Mouse (Mus musculus): ENCODE measurements around the gene Wbp1l. TPM values are rescaled to one million over a fixed set of nuclear protein-coding genes. Genes with fewer than 3 reads are reported as not detected.
A peak's percentile ranks its signal among the peaks of the same experiment; 100 is the strongest.

Wbp1l gene
- total RNA-seq, 1 experiment from 2014 or later = 132 TPM

DNA sequence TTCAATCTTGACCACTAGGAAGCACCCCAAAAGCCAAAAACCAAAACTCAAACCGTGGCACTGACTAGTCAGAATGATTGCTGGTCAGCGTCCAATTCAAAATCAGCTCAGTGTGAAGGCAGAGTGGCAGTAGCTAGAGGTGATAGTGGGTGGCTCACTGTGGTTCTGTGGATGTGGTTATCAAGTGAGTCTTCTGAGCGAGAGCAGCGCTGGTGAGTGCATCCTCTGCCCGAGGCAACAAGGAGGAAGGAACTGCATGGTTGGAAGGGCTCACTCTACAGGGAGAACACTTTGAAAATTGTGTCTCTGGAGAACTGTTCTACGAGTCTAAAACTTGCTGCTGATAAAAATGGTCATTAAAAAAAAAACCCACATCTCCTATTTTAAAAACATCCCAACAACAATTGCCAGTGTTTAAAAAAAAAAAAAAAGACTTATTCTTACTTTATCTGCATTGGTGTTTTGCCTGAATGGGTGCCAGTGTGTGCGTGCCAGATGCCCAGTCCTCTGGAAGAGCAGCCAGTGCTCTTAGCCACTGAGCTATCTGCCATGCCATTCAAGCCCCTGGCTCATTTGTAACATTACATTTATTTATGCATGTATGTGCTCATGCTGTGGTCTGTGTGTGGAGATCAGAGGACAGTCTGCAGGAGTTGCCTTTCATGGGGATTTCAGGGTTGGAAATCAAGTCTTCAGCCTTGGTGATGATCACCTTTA is 107.1 kb downstream of the Wbp1l start:
- no peak for DNase-seq

GRCm38 (mm10) chr19:46706540-46707295 is 107.8 kb downstream of the Wbp1l start:
- peak; percentile 14 for DNase-seq

Other genes with a start within 250 kb of the Wbp1l start
- 0.38 and 0.74 TPM in 2 replicates for gene 2310034G01Rik, start 248.8 kb upstream of the Wbp1l start, total RNA-seq (2021)
- gene Actr1a, start 203.3 kb upstream of the Wbp1l start, total RNA-seq (2021) = 93.2 and 103 TPM in 2 replicates
- 19.0 and 23.6 TPM in 2 replicates for gene Sufu, start 202.2 kb upstream of the Wbp1l start, total RNA-seq (2021)
- gene Trim8, start 97.4 kb upstream of the Wbp1l start, total RNA-seq (2021) = 39.3 and 44.9 TPM in 2 replicates
- 57.0 and 60.7 TPM in 2 replicates for gene Arl3, start 25.9 kb upstream of the Wbp1l start, total RNA-seq (2021)
- 11.5 and 12.7 TPM in 2 replicates for gene Sfxn2, start 25.7 kb upstream of the Wbp1l start, total RNA-seq (2021)
- 10.6 and 12.0 TPM in 2 replicates for gene Cyp17a1, start 74.1 kb downstream of the Wbp1l start, total RNA-seq (2021)
- 15.2 and 15.8 TPM in 2 replicates for gene Borcs7, start 90.8 kb downstream of the Wbp1l start, total RNA-seq (2021)
- 58.7 and 68.2 TPM in 2 replicates for gene As3mt, start 108.4 kb downstream of the Wbp1l start, total RNA-seq (2021)
- gene Cnnm2, start 162.5 kb downstream of the Wbp1l start, total RNA-seq (2021) = 27.8 and 31.7 TPM in 2 replicates